Mouse (Mus musculus) bone marrow, adult 2 months (tissue): Measurements from ENCODE around the gene Alox12b.

Experiments used
- CTCF ChIP-seq: fragments of 200-500 bp; IDR thresholded peaks from 2 replicates; pipeline ENCODE4 v1.5.1; 2011; ENCODE audit warnings: low read length, control low read depth; ENCODE audit not compliant: control insufficient read depth, insufficient read depth
- POLR2A ChIP-seq: fragments of 200-500 bp; IDR thresholded peaks from 2 replicates; pipeline ENCODE4 v1.6.1; 2011; ENCODE audit warnings: low read depth, mild to moderate bottlenecking, control low read depth, low read length, borderline replicate concordance; ENCODE audit not compliant: control insufficient read depth

DNA sequence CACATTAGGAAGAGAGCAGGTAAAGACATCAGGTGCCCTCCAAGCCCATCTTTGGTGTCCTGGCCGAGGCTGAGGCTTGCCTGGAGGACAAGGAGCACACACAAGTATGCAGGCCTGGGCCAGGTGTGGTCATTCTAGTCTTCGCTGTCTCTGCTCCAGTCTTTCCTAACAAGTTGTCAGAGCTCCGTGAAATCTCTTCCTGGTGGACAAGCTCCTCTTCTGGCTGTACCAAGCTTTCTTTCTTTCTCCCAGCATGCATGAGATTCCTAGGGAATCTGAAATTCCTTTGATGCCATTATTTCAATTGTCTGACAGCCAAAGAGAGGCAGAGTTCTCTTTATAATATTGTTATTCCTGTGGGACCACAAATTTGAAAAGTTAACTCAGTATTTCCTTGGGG, 22.7 kb downstream of the Alox12b start:
- TF ChIP-seq POLR2A: no peak
- TF ChIP-seq CTCF: no peak
